23 mouse cellular contexts compared by ENCODE assay signal in genomic region chr16:75744014-75744413, GRCm38 (mm10). TPM values are rescaled to one million over a fixed set of nuclear protein-coding genes. Genes with fewer than 3 reads are reported as not detected.
DNase-seq lines count a peak whose midpoint lies in the region; ATAC-seq and TF ChIP-seq lines count a peak whose summit lies in the region.
"Had no signal": no experiment of that assay in that cellular context is flagged by ENCODE, and none has a peak within 500 bp of the region (broad histone marks: within the 10 kb centered on the region; RNA-seq: fewer than 3 reads in every experiment).

No protein-coding gene starts in this region.

- no peaks in the 10 kb centered on the region for H3K36me3 ChIP-seq in forebrain, embryonic 14.5 days (ENCODE audit: control insufficient read depth, insufficient read depth, low read length)
- H3K36me3 ChIP-seq in forebrain, embryonic 11.5 days (ENCODE audit: control insufficient read depth, insufficient read depth, low read length) = no peaks in the 10 kb centered on the region
- no peaks in the 10 kb centered on the region for H3K36me3 ChIP-seq in forebrain, postnatal 0 days (ENCODE audit: insufficient read depth)
- no peaks in the 10 kb centered on the region for H3K36me3 ChIP-seq in forebrain, embryonic 12.5 days (replicated peaks)
- H3K36me3 ChIP-seq: embryonic facial prominence, embryonic 10.5 days; embryonic facial prominence, embryonic 12.5 days; forebrain, embryonic 15.5 days; G1E had no signal

- no peaks in the 10 kb centered on the region for H3K27me3 ChIP-seq in forebrain, embryonic 14.5 days (replicated peaks; ENCODE audit: control insufficient read depth, insufficient read depth, low read length)
- H3K27me3 ChIP-seq in forebrain, embryonic 11.5 days (ENCODE audit: control insufficient read depth, insufficient read depth, low read length) = no peaks in the 10 kb centered on the region
- no peaks in the 10 kb centered on the region for H3K27me3 ChIP-seq in forebrain, postnatal 0 days (ENCODE audit: insufficient read depth, low read length)
- H3K27me3 ChIP-seq in forebrain, embryonic 12.5 days = no peaks in the 10 kb centered on the region
- H3K27me3 ChIP-seq: CH12.LX; embryonic facial prominence, embryonic 12.5 days; forebrain, embryonic 15.5 days had no signal

- H3K4me3 ChIP-seq in forebrain, embryonic 14.5 days (ENCODE audit: low read depth, low read length) = no peak overlapping the region
- H3K4me3 ChIP-seq in forebrain, embryonic 11.5 days (ENCODE audit: low read depth, low read length) = no peak overlapping the region
- H3K4me3 ChIP-seq in forebrain, postnatal 0 days (ENCODE audit: low read depth, low read length) = no peak overlapping the region
- H3K4me3 ChIP-seq in forebrain, embryonic 12.5 days (replicated peaks) = no peak overlapping the region
- H3K4me3 ChIP-seq: embryonic facial prominence, embryonic 10.5 days; embryonic facial prominence, embryonic 12.5 days; forebrain, embryonic 15.5 days had no signal

- no peak overlapping the region for H3K27ac ChIP-seq in forebrain, embryonic 14.5 days (ENCODE audit: low read depth, low read length)
- no peak overlapping the region for H3K27ac ChIP-seq in forebrain, embryonic 11.5 days (ENCODE audit: low read depth, low read length)
- no peak overlapping the region for H3K27ac ChIP-seq in forebrain, postnatal 0 days (ENCODE audit: low read depth, low read length)
- H3K27ac ChIP-seq in forebrain, embryonic 12.5 days = no peak overlapping the region
- H3K27ac ChIP-seq: embryonic facial prominence, embryonic 10.5 days; embryonic facial prominence, embryonic 12.5 days; forebrain, embryonic 15.5 days had no signal

- no peak overlapping the region for H3K4me2 ChIP-seq in forebrain, embryonic 14.5 days (ENCODE audit: low read length)
- no peak overlapping the region for H3K4me2 ChIP-seq in forebrain, embryonic 11.5 days (ENCODE audit: low read depth, low read length, severe bottlenecking)
- H3K4me2 ChIP-seq in forebrain, postnatal 0 days (ENCODE audit: low read depth) = no peak overlapping the region
- H3K4me2 ChIP-seq in forebrain, embryonic 12.5 days = no peak overlapping the region
- H3K4me2 ChIP-seq: embryonic facial prominence, embryonic 12.5 days; forebrain, embryonic 15.5 days had no signal

- peak; percentile 13 for DNase-seq in forebrain, embryonic 14.5 days (ENCODE audit: low spot score)
- no peak for DNase-seq in forebrain, embryonic 11.5 days (ENCODE audit: low spot score)
- DNase-seq in forebrain, postnatal 0 days = peak; percentile 6
- DNase-seq in ZHBTc4 (ENCODE audit: low read depth, low spot score) = peak; percentile 12
- peak; percentile 53 for DNase-seq in brain, embryonic 14.5 days (ENCODE audit: low read depth)
- no peak for DNase-seq in adrenal gland, postnatal 10 days
- DNase-seq: adrenal gland, adult 8-10 months; adrenal gland, postnatal 25 days; B cell, adult 2 months; cerebellum, adult 11-12 months; cerebellum, adult 2 months; cerebellum, adult 9-10 months; cerebellum, postnatal 10 days; cerebellum, postnatal 25 days had no signal

- ATAC-seq in forebrain, embryonic 14.5 days = no peak
- no peak for ATAC-seq in forebrain, embryonic 11.5 days (replicated peaks; ENCODE audit: low FRiP score)
- peak; percentile 58; the same call in 1 of the 2 replicates for ATAC-seq in forebrain, postnatal 0 days
- no peak for ATAC-seq in forebrain, embryonic 12.5 days (ENCODE audit: low FRiP score)
- no peak for ATAC-seq in megakaryocyte, adult 5-6 weeks (ENCODE audit: poor library complexity, severe bottlenecking)
- ATAC-seq: activated CD4-positive, CD25-positive, alpha-beta regulatory T cell, adult 4 months; CD4-positive, CD25-positive, alpha-beta regulatory T cell, adult 4 months; forebrain, embryonic 15.5 days had no signal

- no peaks in the 10 kb centered on the region for H3K4me1 ChIP-seq in forebrain, embryonic 14.5 days (ENCODE audit: control insufficient read depth, insufficient read depth, low read length)
- no peaks in the 10 kb centered on the region for H3K4me1 ChIP-seq in forebrain, embryonic 11.5 days (replicated peaks; ENCODE audit: control insufficient read depth, insufficient read depth, low read length)
- H3K4me1 ChIP-seq in forebrain, postnatal 0 days (ENCODE audit: insufficient read depth) = no peaks in the 10 kb centered on the region
- H3K4me1 ChIP-seq in forebrain, embryonic 12.5 days = no peaks in the 10 kb centered on the region
- H3K4me1 ChIP-seq: embryonic facial prominence, embryonic 10.5 days; embryonic facial prominence, embryonic 12.5 days; forebrain, embryonic 15.5 days had no signal

- no peak for TF ChIP-seq POLR2A in brain, embryonic 14.5 days (IDR thresholded peaks at IDR 0.05; ENCODE audit: borderline replicate concordance, extremely low read depth, insufficient read depth, insufficient read length, poor library complexity, severe bottlenecking)

- no peaks in the 10 kb centered on the region for H3K9me3 ChIP-seq in forebrain, embryonic 14.5 days (replicated peaks; ENCODE audit: control insufficient read depth, low read length)
- no peaks in the 10 kb centered on the region for H3K9me3 ChIP-seq in forebrain, embryonic 11.5 days (ENCODE audit: control insufficient read depth, low read length)
- no peaks in the 10 kb centered on the region for H3K9me3 ChIP-seq in forebrain, postnatal 0 days (ENCODE audit: low read length)
- H3K9me3 ChIP-seq in forebrain, embryonic 12.5 days = no peaks in the 10 kb centered on the region
- H3K9me3 ChIP-seq: embryonic facial prominence, embryonic 10.5 days; embryonic facial prominence, embryonic 12.5 days; forebrain, embryonic 15.5 days; G1E had no signal

- WGBS in forebrain, embryonic 14.5 days = 54% methylated on average over 3 of the region's 3 CpGs
- 68% methylated on average over 3 of the region's 3 CpGs for WGBS in forebrain, embryonic 11.5 days
- 40% methylated on average over 3 of the region's 3 CpGs for WGBS in forebrain, postnatal 0 days
- WGBS in forebrain, embryonic 12.5 days = 61% methylated on average over 3 of the region's 3 CpGs

- no peak overlapping the region for H3K9ac ChIP-seq in forebrain, embryonic 14.5 days (ENCODE audit: low read length)
- H3K9ac ChIP-seq in forebrain, embryonic 11.5 days (ENCODE audit: low read length) = no peak overlapping the region
- H3K9ac ChIP-seq in forebrain, postnatal 0 days = no peak overlapping the region
- H3K9ac ChIP-seq in forebrain, embryonic 12.5 days = no peak overlapping the region
- H3K9ac ChIP-seq: embryonic facial prominence, embryonic 12.5 days; forebrain, embryonic 15.5 days had no signal

- TF ChIP-seq CTCF in forebrain, postnatal 0 days (IDR thresholded peaks at IDR 0.05; ENCODE audit: low read depth) = no peak
- TF ChIP-seq CTCF in brain, embryonic 14.5 days (IDR thresholded peaks at IDR 0.05; ENCODE audit: borderline replicate concordance, extremely low read depth, insufficient read depth, insufficient read length) = no peak

RNA-seq across cellular contexts. Expression of gene Hspa13, which starts 22.9 kb away (rescaled TPM):
- polyA plus RNA-seq in forebrain, embryonic 14.5 days (2014; fragmentation: Nextera tagmentation; extraction: Ambion mirVana) = 43.6 and 52.2 TPM in 2 replicates
- 35.4 and 37.0 TPM in 2 replicates for polyA plus RNA-seq in forebrain, embryonic 11.5 days (2014; fragmentation: Nextera tagmentation; extraction: Ambion mirVana)
- 55.2 and 67.3 TPM in 2 replicates for total RNA-seq in forebrain, postnatal 0 days (2014; rRNA removed)
- polyA plus RNA-seq in forebrain, postnatal 0 days (2015; fragmentation: Nextera tagmentation; extraction: Ambion mirVana) = 33.3 and 40.1 TPM in 2 replicates
- 38.5 and 39.3 TPM in 2 replicates for polyA plus RNA-seq in forebrain, embryonic 12.5 days (2016; fragmentation: Nextera tagmentation; extraction: Ambion mirVana)
- polyA plus RNA-seq in brain, embryonic 14.5 days (2012; rRNA removed) = 19.3 and 26.0 TPM in 2 replicates
- 10 to 100 TPM; 29.4 to 35.9 TPM for total RNA-seq in adrenal gland, postnatal 10 days (2021)
- total RNA-seq in megakaryocyte, adult 5-6 weeks (2015) = 17.8 and 23.9 TPM in 2 replicates
- 24.6 and 26.3 TPM in 2 replicates for total RNA-seq in megakaryocyte, adult 5-6 weeks (2017)

Comparison
In these comparisons a context has a peak if more than half of its experiments do, and no peak if none do; other contexts are left out.
1. DNase-seq: peak in forebrain, embryonic 14.5 days (single experiment), forebrain, postnatal 0 days (single experiment), ZHBTc4 (single experiment) and brain, embryonic 14.5 days (single experiment); none in forebrain, embryonic 11.5 days (single experiment) and adrenal gland, postnatal 10 days (single experiment).